Mouse (Mus musculus): ENCODE data around the gene Vmn1r40.

DNA sequence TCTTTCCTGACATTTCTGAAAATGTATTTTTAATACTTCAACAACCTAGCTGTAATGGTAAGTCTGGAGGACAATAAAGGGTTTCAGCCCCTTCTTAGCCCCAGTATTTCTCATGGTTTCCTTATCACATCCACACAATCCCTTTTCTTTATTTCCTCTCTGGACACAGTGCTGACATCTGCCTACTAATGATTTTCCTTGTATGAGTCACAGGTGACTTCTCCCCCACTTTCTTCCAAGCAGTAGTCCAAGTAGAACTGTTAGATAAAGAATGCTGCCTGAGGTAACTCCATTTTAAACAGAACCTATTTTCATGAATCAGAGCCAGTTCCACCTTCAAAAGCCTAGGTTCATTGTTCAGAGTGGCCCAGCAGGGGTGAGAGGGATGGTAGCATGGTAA lies 35.5 kb downstream of the Vmn1r40 start:
- TF ChIP-seq CTCF (IDR thresholded peaks at IDR 0.05; ENCODE audit: low read depth, low read length) (no peak), POLR2A (IDR thresholded peaks at IDR 0.05; ENCODE audit: extremely low read depth, insufficient read depth, low read length) (no peak)

Measured in liver, adult 2 months (tissue).